Mouse (Mus musculus) kidney, adult 8-10 months (tissue): ENCODE measurements around the gene Hmcn1.
A peak's percentile ranks its signal among the peaks of the same experiment; 100 is the strongest.

Experiments used
- DNase-seq, 2 experiments: peaks; one replicate each; pipeline ENCODE4 v3.0.0; 2022

Gene Hmcn1

DNA sequence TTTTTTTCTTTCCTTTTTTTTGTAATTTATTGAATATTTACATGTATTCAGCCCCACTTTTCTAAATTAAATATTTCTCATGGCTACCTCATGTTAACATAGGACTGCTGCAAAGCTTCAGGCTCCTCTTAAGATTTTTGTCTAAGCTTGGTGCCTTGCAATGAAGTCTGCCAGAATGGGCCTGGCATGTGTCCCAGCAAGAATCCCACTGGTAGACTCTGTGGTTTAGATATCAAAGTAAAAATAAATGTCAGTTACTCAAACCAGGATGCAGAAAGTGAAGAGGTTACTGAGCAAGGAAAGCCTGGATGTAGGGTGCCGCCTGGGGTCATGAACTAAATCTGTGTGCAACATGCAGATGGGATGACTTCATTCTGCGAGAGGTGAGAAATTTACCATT, 217.5 kb downstream of the Hmcn1 start:
- DNase-seq = no peak

DNA sequence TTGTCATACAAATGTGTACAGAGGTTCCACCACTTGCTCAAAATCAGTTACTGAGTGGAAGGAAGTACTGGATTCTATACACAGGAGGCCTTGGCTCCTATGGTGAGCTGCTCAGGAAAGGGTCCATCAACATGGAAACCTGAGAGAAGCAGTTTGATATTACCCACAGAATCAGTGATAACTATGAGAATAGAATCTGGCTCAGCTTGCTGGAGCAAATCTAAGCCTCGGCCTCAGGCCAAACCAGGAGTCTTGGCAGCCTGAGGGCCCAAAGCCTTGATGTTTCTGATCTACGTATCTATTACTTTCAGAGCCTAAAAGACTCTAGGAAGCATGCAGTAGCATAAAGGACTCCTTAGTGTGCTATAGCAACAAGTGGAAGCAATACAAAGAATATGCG, 220.3 kb downstream of the Hmcn1 start:
- no peak for DNase-seq

DNA sequence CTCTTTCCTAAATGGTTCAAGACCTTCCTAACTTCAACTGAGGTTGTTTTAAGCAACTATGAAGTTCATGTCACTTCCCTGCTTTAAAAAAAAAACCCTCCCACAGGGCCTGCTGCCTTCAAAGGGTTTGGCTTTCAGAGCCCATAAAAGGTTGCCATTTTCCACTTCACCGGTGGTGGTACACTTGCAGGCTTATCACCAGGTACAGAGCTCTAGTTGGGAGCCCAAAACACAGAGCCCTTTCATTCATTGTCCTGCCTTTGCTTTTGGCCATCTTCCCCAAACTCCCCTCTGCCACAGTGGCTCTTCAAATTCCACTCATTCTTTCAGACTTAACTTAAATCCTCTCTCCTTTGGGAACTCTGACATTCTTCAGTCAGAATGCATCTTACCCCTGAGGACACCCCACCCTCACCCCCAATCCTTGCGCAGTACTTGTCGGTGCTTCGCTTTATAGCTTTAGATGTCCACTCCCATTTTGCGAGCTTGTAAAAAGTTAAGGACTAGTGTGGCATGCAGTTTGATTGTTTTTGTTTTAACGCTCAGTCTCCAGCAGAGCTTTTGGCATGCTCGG, 222.2 kb downstream of the Hmcn1 start:
- no peak for DNase-seq

DNA sequence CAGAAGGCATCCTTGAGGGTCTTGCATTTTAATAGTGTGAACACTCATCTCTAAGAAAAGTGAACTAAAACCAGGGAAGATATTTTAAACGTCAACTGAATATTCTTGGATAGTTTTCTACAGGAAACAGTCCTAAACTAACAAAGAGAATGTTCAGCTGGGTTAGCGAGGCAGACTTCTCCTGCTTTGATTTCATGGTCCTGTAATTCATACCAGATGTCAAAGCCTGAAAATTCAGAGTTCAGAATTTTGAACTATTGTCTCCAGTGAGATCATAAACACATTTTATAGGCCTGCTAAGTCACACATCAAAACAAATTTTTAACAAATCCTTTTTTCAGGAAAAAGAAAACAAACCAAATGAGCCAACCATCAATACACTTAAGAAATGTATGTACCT, 223.4 kb downstream of the Hmcn1 start:
- DNase-seq = no peak

DNA sequence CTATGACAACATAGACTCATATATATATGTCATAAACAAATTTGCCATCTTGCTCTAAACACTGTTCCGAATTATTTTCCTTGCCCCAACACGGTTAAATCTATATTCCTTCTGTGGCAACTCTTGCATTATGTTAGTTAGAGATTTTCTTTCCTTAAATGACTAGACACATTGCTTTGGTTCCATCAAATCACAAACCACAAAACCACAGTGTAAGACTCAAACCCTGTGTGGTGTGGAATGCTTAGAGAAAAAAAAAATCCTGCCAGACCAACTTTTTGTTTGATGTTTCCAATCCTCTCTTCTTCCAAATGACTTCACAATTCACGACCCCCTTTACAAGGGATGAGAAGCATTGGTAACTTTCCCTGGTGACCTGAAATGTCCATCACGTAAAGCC, 231.6 kb downstream of the Hmcn1 start:
- no peak for DNase-seq

DNA sequence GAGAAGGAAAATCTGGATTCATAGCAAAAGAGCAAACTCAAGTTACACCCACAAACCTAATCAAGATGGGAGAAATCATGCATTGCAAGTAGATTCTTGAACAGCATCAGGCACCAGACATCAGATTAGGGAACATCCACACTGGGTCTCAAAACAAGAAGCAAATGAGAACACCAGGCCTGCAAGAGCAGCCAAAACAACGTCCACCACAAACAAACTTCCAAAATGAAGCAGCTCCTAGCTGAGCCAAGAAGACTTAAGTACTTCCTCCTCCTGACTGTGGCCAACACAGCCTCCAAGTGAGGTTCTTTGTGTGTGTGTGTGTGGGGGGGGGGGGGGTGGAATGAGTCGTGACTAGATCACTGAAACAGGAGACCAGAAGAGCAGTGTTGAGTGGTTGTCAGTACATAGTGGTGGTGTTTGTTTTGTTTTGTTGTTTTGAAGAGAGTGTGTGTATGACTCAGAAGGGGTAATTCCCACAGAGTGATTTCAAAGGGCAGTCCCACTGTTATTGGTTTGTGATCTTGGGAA, 232.4 kb downstream of the Hmcn1 start:
- DNase-seq = no peak

DNA sequence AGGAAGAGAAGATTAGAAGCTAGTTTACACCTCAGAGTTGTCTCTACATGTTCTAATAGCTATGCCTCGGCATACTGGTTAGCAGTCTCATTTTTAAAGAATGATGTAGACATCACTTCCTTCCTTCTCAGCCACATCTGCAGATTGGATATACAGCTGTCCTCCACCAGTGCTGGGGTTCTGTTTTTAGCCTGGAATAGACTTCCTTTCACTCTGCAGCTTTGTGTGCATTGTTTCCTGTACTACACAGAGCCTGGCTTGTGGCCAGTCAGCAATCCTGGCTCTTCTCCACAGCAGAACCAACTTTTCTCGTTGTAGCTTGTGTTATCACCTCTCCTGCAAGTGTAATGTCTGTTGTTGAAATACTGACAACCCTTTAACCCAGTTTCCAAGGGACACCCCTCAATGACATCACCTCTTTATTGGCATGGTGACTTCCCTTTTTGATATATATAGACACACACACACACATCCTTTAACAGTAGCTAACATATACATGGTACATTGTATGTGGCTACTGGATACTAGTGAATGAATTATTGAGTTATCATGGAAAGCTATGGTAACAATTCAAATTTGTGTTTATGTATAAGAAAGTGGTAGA, 233.7 kb downstream of the Hmcn1 start:
- peak in 1 of 2 experiments; percentile 3 for DNase-seq

DNA sequence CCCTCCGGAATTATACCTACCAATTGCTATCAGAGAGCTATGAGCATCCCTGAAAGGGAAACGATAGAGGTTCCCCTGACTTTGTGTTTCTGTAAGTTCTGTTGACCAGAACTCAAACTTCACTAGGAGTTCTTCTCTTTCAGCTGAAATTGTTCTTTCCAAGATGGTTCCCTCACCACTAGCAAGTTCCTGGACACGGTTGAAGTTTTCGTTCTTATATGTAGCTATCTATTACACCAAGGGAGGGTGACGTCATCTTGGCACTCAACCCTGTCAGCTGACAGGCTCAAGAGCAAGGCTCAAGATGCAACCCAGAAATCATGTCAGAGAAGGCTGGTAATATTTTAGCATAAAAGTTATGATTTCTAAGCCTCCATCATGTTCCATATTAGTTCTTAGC, 239.3 kb downstream of the Hmcn1 start:
- DNase-seq = no peak

DNA sequence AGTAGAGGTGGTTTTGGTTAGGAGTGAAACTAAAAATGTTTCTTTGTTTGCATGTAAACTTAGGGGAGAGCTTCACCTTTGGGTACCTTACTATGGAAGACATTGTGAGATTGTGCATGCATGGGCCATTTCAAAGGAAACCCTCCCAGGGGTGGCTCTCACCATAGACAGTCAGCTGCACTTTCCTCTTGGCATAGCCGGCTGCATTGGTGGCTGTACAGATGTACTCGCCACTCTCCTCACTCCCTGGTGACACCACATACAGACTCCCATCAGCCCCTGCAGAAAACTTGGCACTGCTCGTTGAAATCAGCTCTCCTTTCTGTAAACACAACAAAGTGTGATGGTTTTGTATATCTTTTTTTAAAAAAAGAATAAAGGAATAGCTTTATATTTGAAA, 244.5 kb downstream of the Hmcn1 start:
- DNase-seq = no peak

DNA sequence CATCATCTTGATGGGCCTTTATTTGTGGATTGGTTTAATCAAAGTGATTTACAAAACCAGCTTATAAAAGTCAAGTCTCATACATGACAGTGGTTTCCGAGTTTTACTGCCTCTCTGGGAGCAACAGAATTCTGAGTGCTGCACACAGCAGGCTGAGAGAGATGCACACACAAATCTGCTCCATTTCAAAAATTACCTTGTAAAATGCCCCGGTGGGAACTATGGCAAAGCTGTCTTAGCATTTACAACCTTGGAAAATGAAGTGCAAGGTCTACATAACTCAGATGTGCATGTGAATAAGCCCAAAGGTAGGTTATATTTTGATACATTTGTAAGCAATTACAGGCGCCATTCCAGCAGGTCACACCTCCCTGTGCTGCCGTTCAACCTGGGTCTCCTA, 245.5 kb downstream of the Hmcn1 start:
- no peak for DNase-seq

DNA sequence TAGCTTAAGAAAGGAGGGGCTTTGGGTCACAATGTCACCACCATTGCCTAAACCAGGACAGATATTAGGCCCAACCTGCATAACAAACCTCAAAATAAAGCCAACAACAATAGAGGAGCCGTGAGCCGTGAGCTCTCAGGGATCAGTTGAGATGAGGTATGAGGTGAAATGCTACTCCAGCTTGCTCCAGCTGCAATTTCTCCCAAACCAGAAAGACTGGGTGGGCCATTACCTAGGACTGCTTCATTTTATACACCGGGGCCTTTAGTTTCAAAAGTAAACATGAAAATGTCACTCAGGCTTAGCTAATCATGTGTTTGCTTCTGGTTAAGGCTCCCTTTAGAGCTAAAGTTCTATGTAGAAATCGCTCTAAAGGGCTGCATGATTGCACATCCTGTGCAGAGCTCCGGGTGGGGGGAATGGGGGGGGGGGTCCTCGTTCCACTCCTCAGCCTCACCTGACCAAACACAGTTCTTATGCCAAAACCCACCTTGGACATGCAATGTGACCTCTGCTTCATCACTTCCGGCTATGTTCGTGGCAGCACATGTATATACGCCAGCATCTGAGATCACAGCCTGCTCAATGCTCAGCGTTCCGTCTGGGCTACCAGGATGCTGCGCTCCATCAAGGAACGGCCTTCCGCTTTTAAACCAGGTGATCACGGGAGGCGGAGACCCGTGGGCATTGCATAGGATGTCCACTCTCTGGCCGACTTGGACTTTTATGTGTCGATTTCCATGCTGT, 250.0 kb downstream of the Hmcn1 start:
- DNase-seq = no peak

DNA sequence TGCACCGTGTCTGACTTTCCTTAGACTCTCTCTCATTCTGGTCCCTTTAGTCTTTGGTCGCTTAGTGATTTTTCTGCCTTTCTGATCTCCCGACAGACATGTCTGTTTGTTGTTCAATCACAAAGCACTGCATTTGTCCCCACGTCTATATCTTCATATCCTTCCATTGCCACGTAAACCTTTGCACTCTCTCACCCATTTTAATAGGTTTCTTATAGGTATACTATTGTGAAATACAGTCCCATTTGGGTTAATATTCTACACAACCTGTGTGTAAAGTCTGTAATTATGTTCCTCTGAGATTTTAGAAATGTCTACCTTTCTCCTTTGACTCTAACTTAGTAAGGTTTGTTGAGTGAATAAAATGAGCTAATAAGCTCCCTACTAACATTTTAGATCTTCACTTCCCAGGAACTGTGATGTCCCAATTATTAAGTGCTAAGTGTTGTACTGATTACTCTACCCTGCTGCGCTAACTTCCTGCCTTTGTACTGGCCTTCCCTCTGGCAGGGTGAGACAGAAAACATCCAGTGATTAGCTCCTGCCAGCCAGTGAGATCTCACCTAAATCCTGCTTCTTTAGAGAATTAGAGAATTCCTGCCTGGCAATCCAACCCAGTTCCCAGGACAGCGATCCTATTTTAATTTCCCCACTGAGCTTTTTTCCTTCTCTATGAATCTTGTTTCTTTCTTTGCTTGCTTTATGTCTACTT, 250.7 kb downstream of the Hmcn1 start:
- DNase-seq = no peak

DNA sequence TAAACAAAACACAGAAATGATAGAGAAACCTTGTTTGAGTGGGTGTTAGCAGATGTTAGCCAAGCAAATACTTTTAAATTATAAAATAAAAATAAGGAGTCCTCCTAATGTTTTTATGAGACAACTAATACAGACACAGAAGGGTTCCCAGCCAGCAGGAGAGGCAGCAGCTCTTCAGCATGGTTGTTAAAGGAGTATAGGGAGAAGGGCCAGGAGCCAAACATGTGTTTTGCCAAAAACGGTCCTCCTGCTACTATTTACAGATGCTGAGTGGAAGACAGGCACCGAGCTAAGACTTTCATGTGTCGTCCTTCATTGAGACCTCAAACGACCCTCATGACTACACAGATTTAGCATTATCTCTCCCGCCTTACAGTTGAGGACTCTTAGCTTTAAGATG, 281.8 kb downstream of the Hmcn1 start:
- DNase-seq = no peak

DNA sequence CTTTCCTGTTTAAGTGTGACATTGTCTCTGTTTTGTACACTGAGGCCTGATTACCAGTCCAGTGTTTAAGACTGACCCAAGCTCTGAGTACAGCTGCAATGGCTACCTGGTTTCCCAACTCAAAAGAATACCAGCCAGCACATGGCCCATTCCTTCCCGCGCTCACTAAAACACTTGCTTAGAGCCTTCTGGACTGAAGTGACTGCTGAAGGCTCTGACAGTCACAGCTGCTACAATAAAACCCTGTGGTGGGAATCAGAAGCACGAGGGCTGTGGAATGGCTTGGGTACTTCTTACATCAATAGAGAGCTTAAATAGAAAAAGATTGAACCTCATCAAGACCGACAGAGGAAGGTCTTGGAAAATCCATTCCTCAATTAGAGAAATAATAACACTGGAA, 286.7 kb downstream of the Hmcn1 start:
- DNase-seq = no peak

DNA sequence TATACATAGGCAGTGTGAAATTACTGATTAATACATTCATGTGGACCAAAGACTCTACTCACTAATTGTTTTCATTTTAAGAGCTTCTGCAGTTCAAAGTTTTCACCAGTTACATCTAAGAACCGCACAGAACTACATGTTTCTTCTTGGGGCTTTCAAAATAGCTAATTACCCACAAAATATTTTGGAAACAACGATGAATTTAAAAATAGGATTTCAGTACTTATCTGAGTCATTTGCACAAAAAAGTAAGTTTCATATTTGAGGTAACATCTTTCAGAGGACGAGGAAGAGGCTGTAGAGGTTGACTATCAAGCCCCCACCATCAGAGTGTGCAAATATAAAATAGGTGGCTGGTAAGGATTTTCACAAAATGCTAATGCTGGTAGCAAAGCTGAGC, 295.5 kb downstream of the Hmcn1 start:
- DNase-seq = no peak

DNA sequence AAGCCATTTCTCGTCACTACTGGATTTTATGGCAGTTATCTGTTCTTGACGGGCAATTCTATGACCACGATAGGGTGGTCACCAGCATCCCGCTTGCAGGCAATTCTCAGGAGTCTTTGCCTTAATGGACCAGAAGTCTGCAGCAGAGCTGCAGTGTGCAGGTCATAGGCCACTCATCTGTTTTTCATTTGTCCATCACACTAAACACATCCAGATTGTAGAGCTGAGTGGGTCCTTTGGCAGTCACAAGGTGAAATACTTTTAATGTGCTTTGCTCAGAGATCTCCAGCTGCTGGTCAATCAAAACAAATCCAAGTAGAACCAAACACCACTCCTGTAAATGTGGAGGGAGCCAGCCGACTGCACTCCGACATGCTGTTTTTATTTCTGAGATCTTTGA, 311.2 kb downstream of the Hmcn1 start:
- no peak for DNase-seq

DNA sequence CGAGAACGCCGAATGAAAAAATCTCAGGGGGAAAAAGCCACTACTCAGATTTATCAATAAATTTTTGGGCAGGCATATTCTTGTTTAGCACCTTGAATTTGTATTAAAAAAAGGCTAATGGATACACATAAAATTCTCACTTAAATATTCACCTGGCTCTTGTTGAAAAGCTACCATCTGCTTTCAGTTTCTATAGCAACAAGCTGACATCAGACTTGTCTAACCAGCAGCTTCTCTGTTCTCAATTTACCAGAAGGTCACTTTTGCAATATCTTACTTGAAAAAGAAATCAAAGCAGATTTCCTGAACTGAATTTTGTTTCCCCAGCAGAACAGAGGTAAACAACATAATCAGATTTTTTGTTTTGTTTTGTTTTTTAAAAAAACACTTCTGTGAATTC, 311.8 kb downstream of the Hmcn1 start:
- no peak for DNase-seq

DNA sequence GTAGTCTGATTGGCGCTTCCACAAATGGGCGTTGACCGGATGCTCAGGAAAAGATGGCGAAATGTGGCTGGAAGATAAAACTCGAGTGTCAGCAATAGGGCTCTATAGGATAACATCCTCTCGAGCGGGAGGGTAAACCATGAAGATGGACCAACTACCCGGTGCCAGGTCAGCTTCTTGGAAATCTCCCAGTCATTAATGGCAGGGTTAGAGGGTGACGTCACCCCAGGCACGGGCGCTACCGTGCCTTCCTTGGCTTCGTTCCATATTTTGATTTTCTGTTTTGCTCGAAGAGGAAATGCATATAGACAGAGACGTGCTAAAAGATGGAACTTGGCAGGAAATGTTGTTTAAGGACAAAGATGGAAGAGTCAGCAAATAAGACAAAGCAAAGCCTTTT, 312.2 kb downstream of the Hmcn1 start:
- DNase-seq = no peak

DNA sequence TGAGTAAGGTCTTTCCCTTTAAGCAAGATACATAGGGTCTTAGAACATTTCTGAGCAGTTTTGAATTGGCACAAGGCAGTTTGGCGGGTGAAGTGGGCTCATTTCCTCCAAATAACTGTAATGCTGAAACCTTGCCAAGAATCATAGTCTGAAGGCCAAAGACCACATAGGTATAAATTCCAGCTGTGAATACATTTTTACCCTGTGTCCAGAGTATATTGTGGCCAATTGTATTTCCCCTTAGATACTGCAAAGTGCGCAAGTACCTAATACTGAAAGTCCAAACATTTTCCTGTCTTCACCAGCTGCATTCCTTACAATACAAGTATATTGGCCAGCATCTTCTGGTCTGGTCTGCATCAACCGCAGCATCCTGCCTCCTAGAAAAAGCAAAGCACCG, 312.9 kb downstream of the Hmcn1 start:
- no peak for DNase-seq

DNA sequence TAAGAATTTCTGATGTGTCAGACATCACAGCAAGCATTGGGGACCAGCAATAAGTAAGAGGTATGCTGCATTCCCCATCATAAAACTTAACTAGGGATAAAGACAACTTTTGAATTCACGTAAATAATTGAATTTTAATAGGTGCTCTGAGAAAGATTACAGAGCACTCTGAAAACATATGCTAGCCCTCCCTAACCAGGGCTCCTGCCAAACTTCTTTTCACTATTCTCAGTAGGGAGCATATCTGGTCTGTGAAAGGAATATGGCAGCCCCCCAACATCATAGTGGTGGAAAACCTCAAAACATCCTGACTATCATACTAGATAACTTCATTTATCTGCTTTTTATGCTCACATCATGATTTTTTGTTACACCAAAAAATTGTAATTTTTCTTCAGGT, 347.9 kb downstream of the Hmcn1 start:
- DNase-seq = no peak

DNA sequence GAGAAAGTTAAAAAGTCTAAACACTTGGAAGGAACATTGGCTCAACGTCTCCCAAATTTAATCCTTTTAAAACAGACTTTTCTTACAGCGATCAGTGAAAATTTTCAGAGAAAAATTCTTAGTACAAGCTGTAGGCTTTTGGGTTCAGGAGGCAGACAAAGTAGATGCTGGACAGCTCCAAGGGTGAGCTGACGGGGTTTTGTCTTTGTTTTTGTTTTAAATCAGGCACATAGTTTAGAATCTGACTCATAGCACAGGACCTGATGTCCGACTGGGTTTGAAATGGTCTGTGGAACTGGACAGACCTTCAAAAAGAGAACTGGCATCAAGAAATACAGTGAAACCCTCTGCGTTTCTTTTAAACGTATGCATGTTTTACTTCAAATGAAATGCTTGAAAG, 353.7 kb downstream of the Hmcn1 start:
- no peak for DNase-seq

DNA sequence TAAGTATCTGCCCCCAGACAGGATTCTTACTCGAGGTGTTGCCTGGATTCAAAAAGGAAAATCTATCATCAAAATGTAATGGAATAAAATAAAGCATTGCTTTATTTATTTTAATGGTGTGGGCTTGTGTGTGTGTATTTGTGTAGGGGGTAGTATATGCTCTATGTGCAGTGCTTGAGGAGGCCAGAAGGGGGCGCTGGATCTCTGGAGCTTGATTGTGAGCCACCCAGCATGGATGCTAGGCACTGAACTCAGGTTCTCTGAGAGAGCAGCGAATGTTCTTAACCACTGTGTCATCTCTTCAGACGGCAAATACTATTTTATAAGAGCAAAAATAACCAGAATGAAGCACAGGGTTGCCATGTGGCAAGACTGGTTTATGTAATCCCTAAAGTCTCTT, 360.7 kb downstream of the Hmcn1 start:
- DNase-seq = no peak

DNA sequence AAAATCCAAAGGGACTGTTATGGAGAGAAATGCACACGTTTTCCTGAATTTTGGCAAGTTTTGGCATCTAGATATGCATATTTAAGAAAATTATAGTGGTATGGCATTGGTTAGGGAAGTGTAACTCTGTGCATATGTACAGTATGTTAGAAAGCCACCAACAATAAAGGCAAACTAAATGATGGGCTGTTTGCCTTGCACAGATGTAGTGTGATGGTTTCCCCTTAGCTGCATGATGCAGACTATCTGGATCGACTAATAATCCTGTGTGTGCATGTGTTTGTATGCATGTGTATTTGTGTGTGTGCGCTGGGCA, 361.4 kb downstream of the Hmcn1 start:
- no peak for DNase-seq
